Mouse (Mus musculus): Measurements from ENCODE around the gene Gzme.
"Not testable (repeated sequence)": the region's sequence is repeated elsewhere in the genome, so short reads cannot be mapped to it uniquely, and the experiment has no call there.

The Gzme gene

GRCm38 (mm10) chr14:56120525-56120924 lies at the start of gene Gzme:
Gene Gzme (minus strand): TSS chr14:56120625.
- no peak for DNase-seq

- DNase-seq = no peak
These were observed 47.6 kb upstream of the Gzme start for GRCm38 (mm10) chr14:56168009-56168408.

GRCm38 (mm10) chr14:56162109-56162508 lies 41.7 kb upstream of the Gzme start:
- DNase-seq = peak; percentile 38 to 57

- not testable (repeated sequence) for DNase-seq
These were observed 39.1 kb upstream of the Gzme start, which contains the start of gene Gzmg for GRCm38 (mm10) chr14:56159479-56159878. Gene Gzmg (minus strand): TSS chr14:56159579.

- no peak for DNase-seq
These were observed 34.9 kb upstream of the Gzme start for GRCm38 (mm10) chr14:56155340-56155739.

GRCm38 (mm10) chr14:56133675-56134074 lies 13.2 kb upstream of the Gzme start:
- not testable (repeated sequence) for DNase-seq

- DNase-seq = not testable (repeated sequence)
These were observed 12.1 kb upstream of the Gzme start, which contains the start of gene Gzmd for GRCm38 (mm10) chr14:56132508-56132907. Gene Gzmd (minus strand): TSS chr14:56132608.

- no peak for DNase-seq
These were observed 7.9 kb upstream of the Gzme start for GRCm38 (mm10) chr14:56128341-56128740.

- DNase-seq = no peak
These were observed 3.1 kb upstream of the Gzme start for GRCm38 (mm10) chr14:56123516-56123915.

- not testable (repeated sequence) for DNase-seq
These were observed 4.7 kb downstream of the Gzme start for GRCm38 (mm10) chr14:56115531-56116310.

- no peak for DNase-seq
These were observed 14.8 kb downstream of the Gzme start for GRCm38 (mm10) chr14:56105447-56106180.

GRCm38 (mm10) chr14:56105016-56105415 lies 15.4 kb downstream of the Gzme start:
- DNase-seq = no peak

- DNase-seq = no peak
These were observed 17.0 kb downstream of the Gzme start for GRCm38 (mm10) chr14:56103452-56103851.

GRCm38 (mm10) chr14:56102386-56102785 lies 18.0 kb downstream of the Gzme start, which contains the start of gene Ctsg:
Gene Ctsg (minus strand): TSS chr14:56102574.
- no peak for DNase-seq

- DNase-seq = no peak
These were observed 21.5 kb downstream of the Gzme start for GRCm38 (mm10) chr14:56098940-56099339.

- no peak for DNase-seq
These were observed 22.8 kb downstream of the Gzme start for GRCm38 (mm10) chr14:56097597-56097996.

GRCm38 (mm10) chr14:56093353-56093752 lies 27.1 kb downstream of the Gzme start:
- DNase-seq = no peak

GRCm38 (mm10) chr14:56086711-56087110 lies 33.7 kb downstream of the Gzme start:
- DNase-seq = no peak

GRCm38 (mm10) chr14:56085167-56085566 lies 35.3 kb downstream of the Gzme start, which contains the start of gene Mcpt8:
Gene Mcpt8 (minus strand): TSS chr14:56085273.
- no peak for DNase-seq

GRCm38 (mm10) chr14:56082016-56082415 lies 38.4 kb downstream of the Gzme start:
- DNase-seq = peak; percentile 48 to 52
